Mouse (Mus musculus): Measurements from ENCODE around the gene Itprid1. TPM values are rescaled to one million over a fixed set of nuclear protein-coding genes. Genes with fewer than 3 reads are reported as not detected.
A peak's percentile ranks its signal among the peaks of the same experiment; 100 is the strongest.

Gene Itprid1
- polyA plus RNA-seq, 2 experiments = 0.07 to 0.19 TPM

DNA sequence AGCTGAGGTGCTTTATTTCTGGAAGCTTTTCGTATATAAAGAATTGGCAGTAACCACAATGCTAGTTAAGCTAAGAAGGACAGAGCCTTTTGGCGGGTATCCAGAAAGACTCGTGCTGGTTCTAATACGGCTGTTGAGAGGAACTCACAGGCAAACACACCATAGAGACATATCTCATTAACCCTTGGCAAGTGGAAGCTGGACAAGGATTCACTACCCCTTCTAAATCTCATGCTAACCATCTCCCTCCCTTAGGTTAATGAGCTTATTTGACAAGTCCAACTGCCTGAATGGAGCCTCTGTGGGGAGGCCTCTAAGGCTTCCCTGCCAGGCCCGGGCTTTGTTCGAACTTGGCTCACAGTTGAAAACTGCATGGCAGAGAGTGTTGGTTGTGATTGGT is 190.6 kb downstream of the Itprid1 start:
- H3K9ac ChIP-seq (ENCODE audit: low read depth, low read length, severe bottlenecking) = no peak overlapping the region
- H3K4me3 ChIP-seq (replicated peaks; ENCODE audit: low read length) = no peak overlapping the region
- DNase-seq (ENCODE audit: low spot score) (peak; percentile 72), ATAC-seq (ENCODE audit: low FRiP score, low read depth) (no peak)
- no peak for TF ChIP-seq POLR2A (IDR thresholded peaks at IDR 0.05; ENCODE audit: borderline replicate concordance, extremely low read depth, insufficient read depth, insufficient read length)
- H3K9me3 ChIP-seq (ENCODE audit: control insufficient read depth, low read length) = no peaks in the 10 kb centered on the region
- WGBS = 62% methylated on average over 6 of the region's 6 CpGs
- no peaks in the 10 kb centered on the region for H3K36me3 ChIP-seq (ENCODE audit: control insufficient read depth, insufficient read depth, low read length)
- no peak overlapping the region for H3K27ac ChIP-seq (replicated peaks; ENCODE audit: low read depth, low read length)
- no peak overlapping the region for H3K4me2 ChIP-seq (replicated peaks; ENCODE audit: low read depth, low read length, severe bottlenecking)
- H3K4me1 ChIP-seq (ENCODE audit: control insufficient read depth, insufficient read depth, low read length) = no peaks in the 10 kb centered on the region
- H3K27me3 ChIP-seq (ENCODE audit: control insufficient read depth, insufficient read depth, low read length) = no peaks in the 10 kb centered on the region

DNA sequence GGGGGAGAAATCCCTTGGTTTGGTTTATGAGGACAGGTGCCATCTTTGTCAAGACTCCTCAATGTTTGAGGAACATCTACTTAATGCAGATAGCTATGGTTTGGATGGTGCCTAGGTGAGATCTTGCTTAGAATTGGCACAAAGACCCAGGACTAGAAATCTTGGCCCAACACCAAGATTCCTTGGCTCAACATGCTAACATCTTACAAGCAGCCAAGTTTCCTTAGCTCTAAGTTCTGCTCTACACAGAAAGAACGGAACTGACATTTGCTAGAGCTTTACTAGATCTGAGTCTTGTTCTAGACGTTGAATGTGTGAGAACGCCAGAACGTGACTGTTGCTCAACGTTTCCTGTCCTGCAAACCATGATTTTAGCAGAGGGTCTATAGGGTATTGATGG is 191.3 kb downstream of the Itprid1 start:
- no peaks in the 10 kb centered on the region for H3K36me3 ChIP-seq (ENCODE audit: control insufficient read depth, insufficient read depth, low read length)
- H3K4me1 ChIP-seq (ENCODE audit: control insufficient read depth, insufficient read depth, low read length) = no peaks in the 10 kb centered on the region
- no peak overlapping the region for H3K9ac ChIP-seq (ENCODE audit: low read depth, low read length, severe bottlenecking)
- no peak for ATAC-seq (ENCODE audit: low FRiP score, low read depth)
- H3K4me3 ChIP-seq (replicated peaks; ENCODE audit: low read length) = no peak overlapping the region
- no peak overlapping the region for H3K27ac ChIP-seq (replicated peaks; ENCODE audit: low read depth, low read length)
- 69% methylated on average over 5 of the region's 5 CpGs for WGBS
- DNase-seq (ENCODE audit: low spot score) = peak; percentile 54
- no peak overlapping the region for H3K4me2 ChIP-seq (replicated peaks; ENCODE audit: low read depth, low read length, severe bottlenecking)
- no peaks in the 10 kb centered on the region for H3K27me3 ChIP-seq (ENCODE audit: control insufficient read depth, insufficient read depth, low read length)
- no peaks in the 10 kb centered on the region for H3K9me3 ChIP-seq (ENCODE audit: control insufficient read depth, low read length)
- no peak for TF ChIP-seq POLR2A (IDR thresholded peaks at IDR 0.05; ENCODE audit: borderline replicate concordance, extremely low read depth, insufficient read depth, insufficient read length)

Other genes starting within 250 kb of the Itprid1 start
- 0.19 and 1.3 TPM in 2 replicates for gene Neurod6, start 155.6 kb upstream of the Itprid1 start, polyA plus RNA-seq (2012; rRNA removed)
- gene Neurod6, start 155.6 kb upstream of the Itprid1 start, polyA plus RNA-seq (2014; fragmentation: Nextera tagmentation; extraction: Ambion mirVana) = not detected in 2 replicates
- gene Ppp1r17, start 180.6 kb downstream of the Itprid1 start, polyA plus RNA-seq (2012; rRNA removed) = 0.03 and 0.06 TPM in 2 replicates
- not detected in 2 replicates for gene Ppp1r17, start 180.6 kb downstream of the Itprid1 start, polyA plus RNA-seq (2014; fragmentation: Nextera tagmentation; extraction: Ambion mirVana)

Measured in limb, embryonic 14.5 days (tissue).